Mouse (Mus musculus): ENCODE results near the gene Palm2. TPM values are rescaled to one million over a fixed set of nuclear protein-coding genes. Genes with fewer than 3 reads are reported as not detected.

The Palm2 gene
- polyA plus RNA-seq, 1 experiment from 2014 or later: 0.58 TPM

- H3K4me2 ChIP-seq (replicated peaks; ENCODE audit: low read depth, low read length): peak overlapping the region; percentile 38
- peak; percentile 68; the same call in 1 of the 2 replicates for ATAC-seq (ENCODE audit: low FRiP score, low TSS enrichment)
- peak overlapping the region; percentile 14; the same call in 1 of the 2 replicates for H3K4me3 ChIP-seq (ENCODE audit: low read length)
- H3K36me3 ChIP-seq (ENCODE audit: control insufficient read depth, insufficient read depth, low read length): no peaks in the 10 kb centered on the region
- H3K27ac ChIP-seq (ENCODE audit: low read depth, low read length): peak overlapping the region; percentile 37; the same call in 1 of the 2 replicates
- H3K9me3 ChIP-seq (ENCODE audit: control insufficient read depth, low read length): no peaks in the 10 kb centered on the region
- H3K9ac ChIP-seq (ENCODE audit: low read depth, low read length): peak overlapping the region; percentile 40; the same call in 1 of the 2 replicates
- H3K4me1 ChIP-seq (ENCODE audit: control insufficient read depth, insufficient read depth, low read length): peaks cover 15% of the 10 kb centered on the region
- 12% methylated on average over 12 of the region's 12 CpGs for WGBS
- no peaks in the 10 kb centered on the region for H3K27me3 ChIP-seq (ENCODE audit: control insufficient read depth, insufficient read depth, low read length)
Measured at GRCm38 (mm10) chr4:57672996-57673906, 239.2 kb downstream of the Palm2 start.

- 70% methylated on average over 7 of the region's 7 CpGs for WGBS
Measured at GRCm38 (mm10) chr4:57674351-57674750, 240.3 kb downstream of the Palm2 start.

GRCm38 (mm10) chr4:57675387-57675786 is 241.3 kb downstream of the Palm2 start:
- ATAC-seq (ENCODE audit: low FRiP score, low TSS enrichment): peak; percentile 83
- no peak overlapping the region; the same call in 1 of the 2 replicates for H3K9ac ChIP-seq (ENCODE audit: low read depth, low read length)
- WGBS: 2% methylated on average over 13 of the region's 13 CpGs
- no peaks in the 10 kb centered on the region for H3K36me3 ChIP-seq (ENCODE audit: control insufficient read depth, insufficient read depth, low read length)
- peak overlapping the region; percentile 44 for H3K4me2 ChIP-seq (replicated peaks; ENCODE audit: low read depth, low read length)
- H3K27ac ChIP-seq (ENCODE audit: low read depth, low read length): peak overlapping the region; percentile 74; the same call in 1 of the 2 replicates
- H3K4me1 ChIP-seq (ENCODE audit: control insufficient read depth, insufficient read depth, low read length): peaks cover 15% of the 10 kb centered on the region
- H3K9me3 ChIP-seq (ENCODE audit: control insufficient read depth, low read length): no peaks in the 10 kb centered on the region
- no peaks in the 10 kb centered on the region for H3K27me3 ChIP-seq (ENCODE audit: control insufficient read depth, insufficient read depth, low read length)
- H3K4me3 ChIP-seq (ENCODE audit: low read length): peak overlapping the region; percentile 19; the same call in 1 of the 2 replicates

More at GRCm38 (mm10) chr4:57674351-57674750, 240.3 kb downstream of the Palm2 start:
- Histone ChIP-seq H3K4me2 (replicated peaks; ENCODE audit: low read depth, low read length) (no peak overlapping the region), H3K4me3 (ENCODE audit: low read length) (no peak overlapping the region), H3K27me3 (ENCODE audit: control insufficient read depth, insufficient read depth, low read length) (no peaks in the 10 kb centered on the region), H3K9me3 (ENCODE audit: control insufficient read depth, low read length) (no peaks in the 10 kb centered on the region), H3K36me3 (ENCODE audit: control insufficient read depth, insufficient read depth, low read length) (no peaks in the 10 kb centered on the region), H3K27ac (ENCODE audit: low read depth, low read length) (peak overlapping the region; percentile 74), H3K4me1 (ENCODE audit: control insufficient read depth, insufficient read depth, low read length) (peaks cover 15% of the 10 kb centered on the region), H3K9ac (ENCODE audit: low read depth, low read length) (no peak overlapping the region)
- ATAC-seq (ENCODE audit: low FRiP score, low TSS enrichment): no peak

- 79% methylated on average over 12 of the region's 12 CpGs for WGBS
- Histone ChIP-seq H3K9me3 (ENCODE audit: control insufficient read depth, low read length) (no peaks in the 10 kb centered on the region), H3K4me2 (replicated peaks; ENCODE audit: low read depth, low read length) (no peak overlapping the region)
Measured at GRCm38 (mm10) chr4:57677916-57678315, 243.9 kb downstream of the Palm2 start.

GRCm38 (mm10) chr4:57678991-57679457 is 245.0 kb downstream of the Palm2 start:
- Histone ChIP-seq H3K4me3 (ENCODE audit: low read length) (no peak overlapping the region), H3K4me2 (replicated peaks; ENCODE audit: low read depth, low read length) (no peak overlapping the region), H3K36me3 (ENCODE audit: control insufficient read depth, insufficient read depth, low read length) (no peaks in the 10 kb centered on the region), H3K27ac (ENCODE audit: low read depth, low read length) (no peak overlapping the region), H3K27me3 (ENCODE audit: control insufficient read depth, insufficient read depth, low read length) (no peaks in the 10 kb centered on the region), H3K4me1 (ENCODE audit: control insufficient read depth, insufficient read depth, low read length) (peaks cover 21% of the 10 kb centered on the region), H3K9me3 (ENCODE audit: control insufficient read depth, low read length) (no peaks in the 10 kb centered on the region), H3K9ac (ENCODE audit: low read depth, low read length) (no peak overlapping the region)
- ATAC-seq (ENCODE audit: low FRiP score, low TSS enrichment): no peak
- 85% methylated on average over 9 of the region's 9 CpGs for WGBS

More at GRCm38 (mm10) chr4:57677916-57678315, 243.9 kb downstream of the Palm2 start:
- no peak overlapping the region for H3K9ac ChIP-seq (ENCODE audit: low read depth, low read length)
- peaks cover 25% of the 10 kb centered on the region for H3K4me1 ChIP-seq (ENCODE audit: control insufficient read depth, insufficient read depth, low read length)
- no peak for ATAC-seq (ENCODE audit: low FRiP score, low TSS enrichment)
- no peak overlapping the region for H3K4me3 ChIP-seq (ENCODE audit: low read length)
- H3K27me3 ChIP-seq (ENCODE audit: control insufficient read depth, insufficient read depth, low read length): no peaks in the 10 kb centered on the region
- no peak overlapping the region for H3K27ac ChIP-seq (ENCODE audit: low read depth, low read length)
- H3K36me3 ChIP-seq (ENCODE audit: control insufficient read depth, insufficient read depth, low read length): no peaks in the 10 kb centered on the region

GRCm38 (mm10) chr4:57680186-57680585 is 246.1 kb downstream of the Palm2 start:
- Histone ChIP-seq H3K36me3 (ENCODE audit: control insufficient read depth, insufficient read depth, low read length) (no peaks in the 10 kb centered on the region), H3K9ac (ENCODE audit: low read depth, low read length) (no peak overlapping the region), H3K27ac (ENCODE audit: low read depth, low read length) (no peak overlapping the region), H3K4me1 (ENCODE audit: control insufficient read depth, insufficient read depth, low read length) (peaks cover 12% of the 10 kb centered on the region; the same call in 1 of the 2 replicates), H3K4me2 (replicated peaks; ENCODE audit: low read depth, low read length) (no peak overlapping the region), H3K4me3 (ENCODE audit: low read length) (no peak overlapping the region), H3K27me3 (ENCODE audit: control insufficient read depth, insufficient read depth, low read length) (no peaks in the 10 kb centered on the region), H3K9me3 (ENCODE audit: control insufficient read depth, low read length) (no peaks in the 10 kb centered on the region)
- ATAC-seq (ENCODE audit: low FRiP score, low TSS enrichment): no peak
- WGBS: 87% methylated on average over 12 of the region's 12 CpGs

GRCm38 (mm10) chr4:57681511-57681910 is 247.5 kb downstream of the Palm2 start:
- no peak overlapping the region for H3K4me3 ChIP-seq (ENCODE audit: low read length)
- H3K4me2 ChIP-seq (replicated peaks; ENCODE audit: low read depth, low read length): no peak overlapping the region
- H3K27ac ChIP-seq (ENCODE audit: low read depth, low read length): peak overlapping the region; percentile 37; the same call in 1 of the 2 replicates
- H3K4me1 ChIP-seq (ENCODE audit: control insufficient read depth, insufficient read depth, low read length): peaks cover 10% of the 10 kb centered on the region; the same call in 1 of the 2 replicates
- H3K36me3 ChIP-seq (ENCODE audit: control insufficient read depth, insufficient read depth, low read length): no peaks in the 10 kb centered on the region
- peak; percentile 87 for ATAC-seq (ENCODE audit: low FRiP score, low TSS enrichment)
- 18% methylated on average over 12 of the region's 12 CpGs for WGBS
- no peaks in the 10 kb centered on the region for H3K9me3 ChIP-seq (ENCODE audit: control insufficient read depth, low read length)
- H3K9ac ChIP-seq (ENCODE audit: low read depth, low read length): no peak overlapping the region
- H3K27me3 ChIP-seq (ENCODE audit: control insufficient read depth, insufficient read depth, low read length): no peaks in the 10 kb centered on the region

- Histone ChIP-seq H3K27ac (ENCODE audit: low read depth, low read length) (no peak overlapping the region), H3K4me3 (ENCODE audit: low read length) (no peak overlapping the region), H3K9me3 (ENCODE audit: control insufficient read depth, low read length) (no peaks in the 10 kb centered on the region), H3K27me3 (ENCODE audit: control insufficient read depth, insufficient read depth, low read length) (no peaks in the 10 kb centered on the region), H3K4me1 (ENCODE audit: control insufficient read depth, insufficient read depth, low read length) (peaks cover 10% of the 10 kb centered on the region; the same call in 1 of the 2 replicates), H3K9ac (ENCODE audit: low read depth, low read length) (no peak overlapping the region), H3K4me2 (replicated peaks; ENCODE audit: low read depth, low read length) (no peak overlapping the region), H3K36me3 (ENCODE audit: control insufficient read depth, insufficient read depth, low read length) (no peaks in the 10 kb centered on the region)
- peak; percentile 20; the same call in 1 of the 2 replicates for ATAC-seq (ENCODE audit: low FRiP score, low TSS enrichment)
- 96% methylated on average over 2 of the region's 2 CpGs for WGBS
Measured at GRCm38 (mm10) chr4:57682341-57682740, 248.3 kb downstream of the Palm2 start.

GRCm38 (mm10) chr4:57682944-57683343 is 248.9 kb downstream of the Palm2 start:
- WGBS: 87% methylated on average over 11 of the region's 11 CpGs
- no peaks in the 10 kb centered on the region for H3K36me3 ChIP-seq (ENCODE audit: control insufficient read depth, insufficient read depth, low read length)
- ATAC-seq (ENCODE audit: low FRiP score, low TSS enrichment): no peak
- H3K4me3 ChIP-seq (ENCODE audit: low read length): no peak overlapping the region
- no peaks in the 10 kb centered on the region for H3K9me3 ChIP-seq (ENCODE audit: control insufficient read depth, low read length)
- H3K4me1 ChIP-seq (ENCODE audit: control insufficient read depth, insufficient read depth, low read length): peaks cover 10% of the 10 kb centered on the region; the same call in 1 of the 2 replicates
- no peak overlapping the region for H3K4me2 ChIP-seq (replicated peaks; ENCODE audit: low read depth, low read length)
- no peak overlapping the region for H3K9ac ChIP-seq (ENCODE audit: low read depth, low read length)
- H3K27me3 ChIP-seq (ENCODE audit: control insufficient read depth, insufficient read depth, low read length): no peaks in the 10 kb centered on the region
- no peak overlapping the region for H3K27ac ChIP-seq (ENCODE audit: low read depth, low read length)

Measured in kidney, embryonic 14.5 days (tissue).